Mouse (Mus musculus): ENCODE measurements around the gene Fev.
A peak's percentile ranks its signal among the peaks of the same experiment; 100 is the strongest.

The Fev gene

GRCm38 (mm10) chr1:74880785-74881360 is 4.3 kb downstream of the Fev start:
- peak; percentile 17 for DNase-seq (ENCODE audit: low read depth, low spot score)

GRCm38 (mm10) chr1:74877199-74877598 is 8.0 kb downstream of the Fev start:
- DNase-seq (ENCODE audit: low read depth, low spot score) = no peak

GRCm38 (mm10) chr1:74872218-74872617 is 13.0 kb downstream of the Fev start:
- DNase-seq (ENCODE audit: low read depth, low spot score) = no peak

- no peak for DNase-seq (ENCODE audit: low read depth, low spot score)
Measured at GRCm38 (mm10) chr1:74861783-74862182, 23.4 kb downstream of the Fev start.

- DNase-seq (ENCODE audit: low read depth, low spot score) = no peak
Measured at GRCm38 (mm10) chr1:74859223-74859984, 25.8 kb downstream of the Fev start.

- no peak for DNase-seq (ENCODE audit: low read depth, low spot score)
Measured at GRCm38 (mm10) chr1:74858805-74859204, 26.4 kb downstream of the Fev start.

GRCm38 (mm10) chr1:74858171-74858719 is 27.0 kb downstream of the Fev start:
- DNase-seq (ENCODE audit: low read depth, low spot score) = no peak

- no peak for DNase-seq (ENCODE audit: low read depth, low spot score)
Measured at GRCm38 (mm10) chr1:74857677-74858076, 27.5 kb downstream of the Fev start.

GRCm38 (mm10) chr1:74857201-74857600 is 28.0 kb downstream of the Fev start:
- DNase-seq (ENCODE audit: low read depth, low spot score) = no peak

GRCm38 (mm10) chr1:74856791-74857190 is 28.4 kb downstream of the Fev start:
- DNase-seq (ENCODE audit: low read depth, low spot score) = no peak

- DNase-seq (ENCODE audit: low read depth, low spot score) = no peak
Measured at GRCm38 (mm10) chr1:74856439-74856720, 28.8 kb downstream of the Fev start.

GRCm38 (mm10) chr1:74855651-74856438 is 29.4 kb downstream of the Fev start:
- DNase-seq (ENCODE audit: low read depth, low spot score) = no peak

GRCm38 (mm10) chr1:74855156-74855555 is 30.1 kb downstream of the Fev start:
- DNase-seq (ENCODE audit: low read depth, low spot score) = no peak

GRCm38 (mm10) chr1:74854306-74855056 is 30.7 kb downstream of the Fev start, which contains the start of gene Cdk5r2:
TSS of gene Cdk5r2 (plus strand) at chr1:74854934.
- peak; percentile 68 for DNase-seq (ENCODE audit: low read depth, low spot score)

- DNase-seq (ENCODE audit: low read depth, low spot score) = no peak
Measured at GRCm38 (mm10) chr1:74851001-74851775, 34.0 kb downstream of the Fev start.

GRCm38 (mm10) chr1:74850251-74850650 is 35.0 kb downstream of the Fev start:
- no peak for DNase-seq (ENCODE audit: low read depth, low spot score)

GRCm38 (mm10) chr1:74848946-74849345 is 36.3 kb downstream of the Fev start:
- no peak for DNase-seq (ENCODE audit: low read depth, low spot score)

- no peak for DNase-seq (ENCODE audit: low read depth, low spot score)
Measured at GRCm38 (mm10) chr1:74846341-74846740, 38.9 kb downstream of the Fev start.

GRCm38 (mm10) chr1:74843090-74843489 is 42.1 kb downstream of the Fev start:
- DNase-seq (ENCODE audit: low read depth, low spot score) = no peak

- DNase-seq (ENCODE audit: low read depth, low spot score) = no peak
Measured at GRCm38 (mm10) chr1:74833255-74833654, 52.0 kb downstream of the Fev start.
